Mouse (Mus musculus) liver, embryonic 16.5 days (tissue): ENCODE measurements around the gene Cep89. TPM values are rescaled to one million over a fixed set of nuclear protein-coding genes. Genes with fewer than 3 reads are reported as not detected.

Experiments
- ATAC-seq: fragments of 200-750 bp; cut with Nextera tagmentation; 2 replicates; pipeline ENCODE4 v1.8.0; 2017; ENCODE audit warnings: low read depth, mild to moderate bottlenecking, moderate number of reproducible peaks, moderate library complexity
- H3K27ac ChIP-seq: fragments of 300-500 bp; sonication (generic); 2 replicates; pipeline ENCODE4 v1.5.1; 2014; ENCODE audit warnings: mild to moderate bottlenecking, low read length
- H3K27me3 ChIP-seq: fragments of 300-500 bp; sonication (generic); 2 replicates; pipeline ENCODE4 v1.6.1; 2014; ENCODE audit warnings: low read depth, low read length, mixed read lengths; ENCODE audit not compliant: control insufficient read depth, insufficient read depth
- H3K36me3 ChIP-seq: fragments of 300-500 bp; sonication (generic); 2 replicates; pipeline ENCODE4 v1.6.1; 2014; ENCODE audit warnings: mild to moderate bottlenecking; ENCODE audit not compliant: control insufficient read depth, insufficient read depth
- H3K4me1 ChIP-seq: fragments of 300-500 bp; sonication (generic); 2 replicates; pipeline ENCODE4 v1.6.1; 2014; ENCODE audit warnings: low read depth, low read length, mixed read lengths; ENCODE audit not compliant: control insufficient read depth
- H3K4me2 ChIP-seq: fragments of 300-500 bp; sonication (generic); 2 replicates; pipeline ENCODE4 v1.6.1; 2014; ENCODE audit warnings: low read depth, low read length, mixed read lengths
- H3K4me3 ChIP-seq: fragments of 300-500 bp; sonication (generic); 2 replicates; pipeline ENCODE4 v1.5.1; 2014; ENCODE audit warnings: low read depth, mild to moderate bottlenecking, low read length
- H3K9ac ChIP-seq: fragments of 300-500 bp; sonication (generic); 2 replicates; pipeline ENCODE4 v1.6.1; 2014; ENCODE audit warnings: low read depth, low read length
- H3K9me3 ChIP-seq: fragments of 300-500 bp; sonication (generic); replicated peaks from 2 replicates; pipeline ENCODE4 v1.6.1; 2016; ENCODE audit warnings: low read length; ENCODE audit not compliant: control insufficient read depth
- WGBS: fragments of 180-500 bp; shearing (Covaris S2); extraction: QIAGEN DNeasy Blood & Tissue Kit; methylation state at CpG from one replicate; pipeline ENCODE4 v1.1.7; 2014; ENCODE audit not compliant: insufficient replicate concordance; 5-methylcytosine and 5-hydroxymethylcytosine counted together
- polyA plus RNA-seq: library from polyadenylated mRNA; unstranded; fragments of >200 nt; fragmentation: Nextera tagmentation; extraction: Ambion mirVana; gene quantifications from 2 replicates; pipeline ENCODE4 v1.2.1, GENCODE M21; 2015

The Cep89 gene
- polyA plus RNA-seq, 1 experiment from 2014 or later = 17.7 TPM

GRCm38 (mm10) chr7:35456091-35456814 is 59.4 kb downstream of the Cep89 start:
- Histone ChIP-seq H3K9ac (no peak overlapping the region), H3K4me1 (no peaks in the 10 kb centered on the region), H3K9me3 (no peaks in the 10 kb centered on the region), H3K4me3 (no peak overlapping the region), H3K36me3 (no peaks in the 10 kb centered on the region), H3K27me3 (no peaks in the 10 kb centered on the region), H3K4me2 (no peak overlapping the region), H3K27ac (no peak overlapping the region)
- no peak for ATAC-seq
- 54% methylated on average over 4 of the region's 4 CpGs for WGBS

DNA sequence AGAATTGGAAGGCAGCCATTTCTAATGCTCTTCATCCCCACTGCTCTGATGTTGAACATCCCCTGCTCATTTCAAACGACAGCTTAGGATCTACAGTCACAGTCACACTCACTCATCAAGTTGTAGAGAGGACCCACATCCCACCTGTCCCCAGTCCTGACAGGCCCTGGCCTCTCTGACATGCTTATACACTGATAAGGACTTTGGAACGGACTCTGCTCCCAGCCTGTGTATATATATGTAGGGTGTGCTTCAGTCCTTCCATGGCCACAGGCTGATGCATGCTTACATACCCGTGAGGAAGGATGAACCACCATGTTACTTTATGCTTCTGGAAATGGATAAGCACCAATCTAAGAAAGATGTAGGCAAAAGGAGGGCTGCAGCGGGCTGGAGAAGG is 64.1 kb downstream of the Cep89 start:
- ATAC-seq = no peak
- Histone ChIP-seq H3K9ac (no peak overlapping the region), H3K4me2 (no peak overlapping the region), H3K27me3 (no peaks in the 10 kb centered on the region), H3K4me3 (no peak overlapping the region), H3K9me3 (no peaks in the 10 kb centered on the region), H3K4me1 (no peaks in the 10 kb centered on the region), H3K27ac (no peak overlapping the region), H3K36me3 (no peaks in the 10 kb centered on the region)
- WGBS = 45% methylated on average over 4 of the region's 4 CpGs

DNA sequence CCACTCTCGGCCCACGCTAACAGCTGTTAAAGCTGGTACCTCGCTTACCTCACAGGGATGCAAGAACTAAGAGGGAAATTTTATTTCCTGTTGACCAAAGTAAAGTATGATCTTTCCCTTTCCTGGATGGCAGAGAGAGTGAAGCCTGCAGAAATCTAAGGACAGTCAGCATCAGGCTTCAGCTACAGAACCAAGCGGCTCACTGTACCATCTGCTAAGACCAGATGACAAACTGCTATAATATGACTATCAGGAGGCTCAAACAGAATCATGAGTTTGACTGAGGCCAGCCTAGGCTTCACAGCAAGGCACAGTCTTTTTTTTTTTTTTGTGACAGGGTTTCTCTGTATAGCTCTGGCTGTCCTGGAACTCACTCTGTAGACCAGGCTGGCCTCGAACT is 68.2 kb downstream of the Cep89 start:
- no peak overlapping the region for H3K9ac ChIP-seq
- 86% methylated on average over 5 of the region's 5 CpGs for WGBS

GRCm38 (mm10) chr7:35467856-35468255 is 71.0 kb downstream of the Cep89 start:
- no peak for ATAC-seq
- Histone ChIP-seq H3K9me3 (no peaks in the 10 kb centered on the region), H3K4me2 (no peak overlapping the region), H3K36me3 (no peaks in the 10 kb centered on the region), H3K27ac (no peak overlapping the region), H3K27me3 (no peaks in the 10 kb centered on the region), H3K4me3 (no peak overlapping the region), H3K4me1 (no peaks in the 10 kb centered on the region), H3K9ac (no peak overlapping the region)
- WGBS = 49% methylated on average over 2 of the region's 2 CpGs

More for the DNA sequence above, 68.2 kb downstream of the Cep89 start:
- Histone ChIP-seq H3K4me1 (no peaks in the 10 kb centered on the region), H3K9me3 (no peaks in the 10 kb centered on the region), H3K27ac (no peak overlapping the region), H3K4me3 (no peak overlapping the region), H3K36me3 (no peaks in the 10 kb centered on the region), H3K4me2 (no peak overlapping the region), H3K27me3 (no peaks in the 10 kb centered on the region)
- no peak for ATAC-seq

GRCm38 (mm10) chr7:35470794-35471193 is 74.0 kb downstream of the Cep89 start:
- Histone ChIP-seq H3K4me2 (no peak overlapping the region), H3K27ac (no peak overlapping the region), H3K9me3 (no peaks in the 10 kb centered on the region), H3K27me3 (no peaks in the 10 kb centered on the region), H3K36me3 (no peaks in the 10 kb centered on the region), H3K9ac (no peak overlapping the region), H3K4me1 (no peaks in the 10 kb centered on the region), H3K4me3 (no peak overlapping the region)
- 41% methylated on average over 4 of the region's 4 CpGs for WGBS
- no peak for ATAC-seq

- 71% methylated on average over 2 of the region's 2 CpGs for WGBS
- Histone ChIP-seq H3K4me3 (no peak overlapping the region), H3K27me3 (no peaks in the 10 kb centered on the region), H3K4me2 (no peak overlapping the region), H3K4me1 (no peaks in the 10 kb centered on the region), H3K27ac (no peak overlapping the region), H3K9ac (no peak overlapping the region), H3K36me3 (no peaks in the 10 kb centered on the region), H3K9me3 (no peaks in the 10 kb centered on the region)
- ATAC-seq = no peak
Observed at GRCm38 (mm10) chr7:35476457-35476856, 79.6 kb downstream of the Cep89 start.

DNA sequence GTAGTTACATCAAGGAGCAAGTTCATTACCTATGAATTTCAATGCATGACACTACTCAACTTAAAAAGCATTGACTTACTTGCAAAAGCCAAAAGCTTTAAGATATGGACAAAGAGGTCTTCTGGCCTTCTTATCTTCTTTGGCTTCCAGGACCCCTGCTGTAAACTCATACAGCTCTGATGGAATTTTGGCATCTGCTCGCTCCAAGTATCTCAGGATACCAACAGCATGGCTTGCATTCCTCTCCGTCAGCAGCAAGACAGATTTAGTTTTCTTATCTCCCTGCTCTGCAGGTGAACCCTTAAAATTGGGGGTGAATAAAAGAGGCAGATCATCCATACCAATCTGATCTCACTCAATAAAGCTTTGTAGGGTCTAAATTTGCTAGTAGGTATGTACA is 88.3 kb downstream of the Cep89 start:
- WGBS = 65% methylated on average over 2 of the region's 2 CpGs
- no peak overlapping the region for H3K4me3 ChIP-seq

GRCm38 (mm10) chr7:35486553-35486952 is 89.7 kb downstream of the Cep89 start:
- no peaks in the 10 kb centered on the region for H3K9me3 ChIP-seq
- H3K4me3 ChIP-seq = no peak overlapping the region
- no peak overlapping the region for H3K27ac ChIP-seq
- WGBS = 56% methylated on average over 8 of the region's 8 CpGs
- no peaks in the 10 kb centered on the region for H3K36me3 ChIP-seq
- no peak overlapping the region for H3K4me2 ChIP-seq
- no peaks in the 10 kb centered on the region for H3K27me3 ChIP-seq
- H3K4me1 ChIP-seq = no peaks in the 10 kb centered on the region
- ATAC-seq = no peak
- no peak overlapping the region for H3K9ac ChIP-seq

More for the DNA sequence above, 88.3 kb downstream of the Cep89 start:
- no peak overlapping the region for H3K9ac ChIP-seq
- no peaks in the 10 kb centered on the region for H3K9me3 ChIP-seq
- no peaks in the 10 kb centered on the region for H3K27me3 ChIP-seq
- no peak for ATAC-seq
- no peak overlapping the region for H3K27ac ChIP-seq
- no peak overlapping the region for H3K4me2 ChIP-seq
- H3K4me1 ChIP-seq = no peaks in the 10 kb centered on the region
- no peaks in the 10 kb centered on the region for H3K36me3 ChIP-seq
